Mouse (Mus musculus) heart, embryonic 15.5 days (tissue): ENCODE results near the gene Ddc. TPM values are rescaled to one million over a fixed set of nuclear protein-coding genes. Genes with fewer than 3 reads are reported as not detected.
A peak's percentile ranks its signal among the peaks of the same experiment; 100 is the strongest.

Source experiments
- ATAC-seq: fragments of 200-750 bp; cut with Nextera tagmentation; replicated peaks from 2 replicates; pipeline ENCODE4 v1.8.0; 2017; ENCODE audit warnings: low read depth, moderate TSS enrichment; ENCODE audit not compliant: insufficient number of reproducible peaks, insufficient read depth, low FRiP score
- H3K27ac ChIP-seq: fragments of 300-500 bp; sonication (generic); 2 replicates; pipeline ENCODE4 v1.5.1; 2015; ENCODE audit warnings: mild to moderate bottlenecking, inconsistent platforms
- H3K27me3 ChIP-seq: fragments of 300-500 bp; sonication (generic); 2 replicates; pipeline ENCODE4 v1.6.1; 2015; ENCODE audit warnings: inconsistent platforms
- H3K36me3 ChIP-seq: fragments of 300-500 bp; sonication (generic); 2 replicates; pipeline ENCODE4 v1.6.1; 2015; ENCODE audit warnings: mild to moderate bottlenecking, inconsistent platforms
- H3K4me1 ChIP-seq: fragments of 300-500 bp; sonication (generic); replicated peaks from 2 replicates; pipeline ENCODE4 v1.6.1; 2015; ENCODE audit warnings: inconsistent platforms
- H3K4me2 ChIP-seq: fragments of 300-500 bp; sonication (generic); 2 replicates; pipeline ENCODE4 v1.6.1; 2015; ENCODE audit warnings: inconsistent platforms, mild to moderate bottlenecking, moderate library complexity
- H3K4me3 ChIP-seq: fragments of 300-500 bp; sonication (generic); 2 replicates; pipeline ENCODE4 v1.5.1; 2015; ENCODE audit warnings: mild to moderate bottlenecking, inconsistent platforms
- H3K9ac ChIP-seq: fragments of 300-500 bp; sonication (generic); 2 replicates; pipeline ENCODE4 v1.6.1; 2015; ENCODE audit warnings: mild to moderate bottlenecking, inconsistent platforms
- H3K9me3 ChIP-seq: fragments of 300-500 bp; sonication (generic); replicated peaks from 2 replicates; pipeline ENCODE4 v1.6.1; 2016; ENCODE audit warnings: inconsistent platforms
- WGBS: fragments of 180-500 bp; shearing (Covaris S2); methylation state at CpG from one replicate; pipeline ENCODE4 v1.1.7; 2015; ENCODE audit warnings: mixed read lengths; 5-methylcytosine and 5-hydroxymethylcytosine counted together
- polyA plus RNA-seq: library from polyadenylated mRNA; unstranded; fragments of >200 nt; fragmentation: Nextera tagmentation; extraction: Ambion mirVana; gene quantifications from 2 replicates; pipeline ENCODE4 v1.2.1, GENCODE M21; 2015

Gene Ddc
- polyA plus RNA-seq, 1 experiment from 2014 or later: 115 TPM

GRCm38 (mm10) chr11:11829161-11830000 lies 68.6 kb downstream of the Ddc start:
- peak overlapping the region; percentile 27; the same call in 1 of the 2 replicates for H3K4me2 ChIP-seq
- 27% methylated on average over 11 of the region's 11 CpGs for WGBS
- H3K9me3 ChIP-seq: no peaks in the 10 kb centered on the region
- peak; percentile 14; the same call in 1 of the 2 replicates for ATAC-seq
- H3K9ac ChIP-seq: peak overlapping the region; percentile 45
- no peaks in the 10 kb centered on the region for H3K27me3 ChIP-seq
- peak overlapping the region; percentile 93 for H3K27ac ChIP-seq
- peaks cover 86% of the 10 kb centered on the region for H3K4me1 ChIP-seq
- no peak overlapping the region for H3K4me3 ChIP-seq
- no peaks in the 10 kb centered on the region for H3K36me3 ChIP-seq

GRCm38 (mm10) chr11:11828761-11829160 lies 69.2 kb downstream of the Ddc start:
- Histone ChIP-seq H3K4me3 (no peak overlapping the region), H3K27me3 (no peaks in the 10 kb centered on the region), H3K9ac (peak overlapping the region; percentile 45), H3K36me3 (no peaks in the 10 kb centered on the region), H3K4me1 (peaks cover 86% of the 10 kb centered on the region), H3K4me2 (peak overlapping the region; percentile 27; the same call in 1 of the 2 replicates), H3K9me3 (no peaks in the 10 kb centered on the region), H3K27ac (peak overlapping the region; percentile 93)
- peak; percentile 41; the same call in 1 of the 2 replicates for ATAC-seq
- 20% methylated on average over 6 of the region's 6 CpGs for WGBS

GRCm38 (mm10) chr11:11828251-11828650 lies 69.7 kb downstream of the Ddc start:
- WGBS: 39% methylated on average over 5 of the region's 5 CpGs
- H3K9me3 ChIP-seq: no peaks in the 10 kb centered on the region
- no peak overlapping the region for H3K4me3 ChIP-seq
- H3K4me1 ChIP-seq: peaks cover 88% of the 10 kb centered on the region
- no peaks in the 10 kb centered on the region for H3K27me3 ChIP-seq
- peak overlapping the region; percentile 93 for H3K27ac ChIP-seq
- peak overlapping the region; percentile 27; the same call in 1 of the 2 replicates for H3K4me2 ChIP-seq
- ATAC-seq: no peak
- no peak overlapping the region for H3K9ac ChIP-seq
- H3K36me3 ChIP-seq: no peaks in the 10 kb centered on the region

- Histone ChIP-seq H3K9me3 (no peaks in the 10 kb centered on the region), H3K4me1 (peaks cover 86% of the 10 kb centered on the region), H3K4me3 (no peak overlapping the region), H3K27me3 (no peaks in the 10 kb centered on the region), H3K4me2 (no peak overlapping the region), H3K27ac (peak overlapping the region; percentile 95), H3K36me3 (no peaks in the 10 kb centered on the region), H3K9ac (no peak overlapping the region)
- no peak for ATAC-seq
Measured at GRCm38 (mm10) chr11:11826475-11826874, 71.5 kb downstream of the Ddc start.

- Histone ChIP-seq H3K9me3 (no peaks in the 10 kb centered on the region), H3K36me3 (no peaks in the 10 kb centered on the region), H3K4me2 (no peak overlapping the region), H3K27me3 (no peaks in the 10 kb centered on the region), H3K9ac (no peak overlapping the region), H3K27ac (peak overlapping the region; percentile 95), H3K4me1 (peaks cover 89% of the 10 kb centered on the region), H3K4me3 (no peak overlapping the region)
- ATAC-seq: no peak
- WGBS: 45% methylated on average over 6 of the region's 6 CpGs
Measured at GRCm38 (mm10) chr11:11825670-11826069, 72.3 kb downstream of the Ddc start.

GRCm38 (mm10) chr11:11824970-11825635 lies 72.8 kb downstream of the Ddc start:
- no peak overlapping the region for H3K4me3 ChIP-seq
- no peaks in the 10 kb centered on the region for H3K9me3 ChIP-seq
- H3K4me2 ChIP-seq: no peak overlapping the region
- WGBS: 43% methylated on average over 3 of the region's 3 CpGs
- peak overlapping the region; percentile 95 for H3K27ac ChIP-seq
- no peak for ATAC-seq
- peaks cover 88% of the 10 kb centered on the region for H3K4me1 ChIP-seq
- H3K9ac ChIP-seq: no peak overlapping the region
- no peaks in the 10 kb centered on the region for H3K27me3 ChIP-seq
- no peaks in the 10 kb centered on the region for H3K36me3 ChIP-seq

GRCm38 (mm10) chr11:11823980-11824911 lies 73.7 kb downstream of the Ddc start:
- H3K4me1 ChIP-seq: peaks cover 80% of the 10 kb centered on the region
- no peaks in the 10 kb centered on the region for H3K27me3 ChIP-seq
- H3K9ac ChIP-seq: 0 out of 2 replicates have a peak overlapping the region, but pooled peaks have one; percentile 20
- WGBS: 19% methylated on average over 12 of the region's 12 CpGs
- H3K27ac ChIP-seq: peak overlapping the region; percentile 95
- no peaks in the 10 kb centered on the region for H3K9me3 ChIP-seq
- no peak overlapping the region for H3K4me2 ChIP-seq
- no peak overlapping the region for H3K4me3 ChIP-seq
- peak; percentile 40 for ATAC-seq
- no peaks in the 10 kb centered on the region for H3K36me3 ChIP-seq

- no peak overlapping the region for H3K4me2 ChIP-seq
- H3K4me1 ChIP-seq: peaks cover 66% of the 10 kb centered on the region
- H3K27me3 ChIP-seq: no peaks in the 10 kb centered on the region
- no peak; the same call in 1 of the 2 replicates for ATAC-seq
- H3K27ac ChIP-seq: peak overlapping the region; percentile 95
- H3K36me3 ChIP-seq: no peaks in the 10 kb centered on the region
- peak overlapping the region; percentile 37 for H3K9ac ChIP-seq
- no peak overlapping the region for H3K4me3 ChIP-seq
- 15% methylated on average over 20 of the region's 20 CpGs for WGBS
- no peaks in the 10 kb centered on the region for H3K9me3 ChIP-seq
Measured at GRCm38 (mm10) chr11:11822181-11823095, 75.5 kb downstream of the Ddc start.

- H3K4me1 ChIP-seq: peaks cover 58% of the 10 kb centered on the region
- no peaks in the 10 kb centered on the region for H3K36me3 ChIP-seq
- H3K9ac ChIP-seq: peak overlapping the region; percentile 18; the same call in 1 of the 2 replicates
- no peak overlapping the region for H3K4me2 ChIP-seq
- peak overlapping the region; percentile 95 for H3K27ac ChIP-seq
- H3K4me3 ChIP-seq: no peak overlapping the region
- WGBS: 13% methylated on average over 15 of the region's 16 CpGs
- no peaks in the 10 kb centered on the region for H3K27me3 ChIP-seq
- no peaks in the 10 kb centered on the region for H3K9me3 ChIP-seq
- ATAC-seq: peak; percentile 57
Measured at GRCm38 (mm10) chr11:11821387-11821975, 76.5 kb downstream of the Ddc start.

- Histone ChIP-seq H3K27ac (peak overlapping the region; percentile 95), H3K9ac (no peak overlapping the region), H3K9me3 (no peaks in the 10 kb centered on the region), H3K4me3 (no peak overlapping the region), H3K4me1 (peaks cover 55% of the 10 kb centered on the region), H3K4me2 (no peak overlapping the region), H3K36me3 (no peaks in the 10 kb centered on the region), H3K27me3 (no peaks in the 10 kb centered on the region)
- ATAC-seq: no peak
- 30% methylated on average over 3 of the region's 3 CpGs for WGBS
Measured at GRCm38 (mm10) chr11:11820737-11821136, 77.2 kb downstream of the Ddc start.
